Mouse (Mus musculus) urinary bladder, adult 18-20 months (tissue): ENCODE data around the gene Pou3f3.
A peak's percentile ranks its signal among the peaks of the same experiment; 100 is the strongest.

ENCODE experiments used
- DNase-seq, 2 experiments: peaks; one replicate each; pipeline ENCODE4 v3.0.0; 2022; ENCODE audit warnings: low spot score in 2 of 2, mixed read lengths in 2 of 2

The Pou3f3 gene

GRCm38 (mm10) chr1:42710234-42710633, 14.7 kb downstream of the Pou3f3 start:
- DNase-seq = no peak

GRCm38 (mm10) chr1:42710995-42711394, 15.4 kb downstream of the Pou3f3 start:
- no peak for DNase-seq

GRCm38 (mm10) chr1:42711456-42712310, 16.1 kb downstream of the Pou3f3 start:
- DNase-seq = no peak

GRCm38 (mm10) chr1:42712311-42712690, 16.7 kb downstream of the Pou3f3 start:
- no peak for DNase-seq

GRCm38 (mm10) chr1:42713104-42713932, 17.8 kb downstream of the Pou3f3 start:
- peak in 1 of 2 experiments; percentile 38 for DNase-seq

GRCm38 (mm10) chr1:42714016-42714931, 18.7 kb downstream of the Pou3f3 start:
- no peak for DNase-seq

GRCm38 (mm10) chr1:42718549-42718948, 23.0 kb downstream of the Pou3f3 start:
- DNase-seq = no peak

- no peak for DNase-seq
These were observed 25.8 kb downstream of the Pou3f3 start for GRCm38 (mm10) chr1:42721353-42721752.

GRCm38 (mm10) chr1:42723769-42724300, 28.3 kb downstream of the Pou3f3 start:
- DNase-seq = no peak

- DNase-seq = no peak
These were observed 29.3 kb downstream of the Pou3f3 start for GRCm38 (mm10) chr1:42724881-42725280.

GRCm38 (mm10) chr1:42727161-42727560, 31.6 kb downstream of the Pou3f3 start:
- no peak for DNase-seq

- DNase-seq = no peak
These were observed 32.1 kb downstream of the Pou3f3 start for GRCm38 (mm10) chr1:42727676-42728075.

GRCm38 (mm10) chr1:42741383-42742241, 46.0 kb downstream of the Pou3f3 start:
- DNase-seq = no peak

GRCm38 (mm10) chr1:42742242-42742560, 46.6 kb downstream of the Pou3f3 start:
- DNase-seq = no peak

- no peak for DNase-seq
These were observed 49.5 kb downstream of the Pou3f3 start for GRCm38 (mm10) chr1:42745047-42745446.

GRCm38 (mm10) chr1:42749536-42750292, 54.1 kb downstream of the Pou3f3 start:
- no peak for DNase-seq
